ENCODE assay signal across 8 mouse cellular contexts in genomic region chr11:5444234-5444598, GRCm38 (mm10). TPM values are rescaled to one million over a fixed set of nuclear protein-coding genes. Genes with fewer than 3 reads are reported as not detected.
DNase-seq lines count a peak whose midpoint lies in the region; ATAC-seq and TF ChIP-seq lines count a peak whose summit lies in the region.

No protein-coding gene starts in this region.

- DNase-seq in testis, postnatal 14 days (ENCODE audit: low spot score) = no peak
- DNase-seq in embryo, embryonic 10.5 days (ENCODE audit: low spot score) = peak; percentile 41
- no peak for DNase-seq in heart, embryonic 10.5 days (ENCODE audit: low spot score)
- DNase-seq in kidney, postnatal 10 days = peak; percentile 63
- peak; percentile 49 for DNase-seq in right cerebral cortex, postnatal 10 days (ENCODE audit: low spot score in 2 of 2)
- DNase-seq in urinary bladder, postnatal 14 days (ENCODE audit: low spot score) = peak; percentile 34

- peak overlapping the region; percentile 89 for H3K4me2 ChIP-seq in lung, embryonic 15.5 days

- no peak for TF ChIP-seq POLR2A in testis, adult 2 months (IDR thresholded peaks at IDR 0.05; ENCODE audit: control insufficient read depth, low read depth, low read length)

- WGBS in heart, embryonic 10.5 days = 2% methylated on average over 55 of the region's 57 CpGs
- under 1% methylated on average over 25 of the region's 57 CpGs for WGBS in lung, embryonic 15.5 days

- peak overlapping the region; percentile 80; the same call in 1 of the 2 replicates for H3K27ac ChIP-seq in testis, adult 2 months (ENCODE audit: control insufficient read depth, insufficient read depth, low read depth, low read length)
- H3K27ac ChIP-seq in heart, embryonic 10.5 days = peak overlapping the region; percentile 96
- peak overlapping the region; percentile 87 for H3K27ac ChIP-seq in lung, embryonic 15.5 days

- no peaks in the 10 kb centered on the region for H3K9me3 ChIP-seq in heart, embryonic 10.5 days
- no peaks in the 10 kb centered on the region for H3K9me3 ChIP-seq in lung, embryonic 15.5 days

- H3K27me3 ChIP-seq in testis, adult 2 months (ENCODE audit: control insufficient read depth, insufficient read depth, low read length) = no peaks in the 10 kb centered on the region
- H3K27me3 ChIP-seq in heart, embryonic 10.5 days (ENCODE audit: insufficient read depth, poor library complexity, severe bottlenecking) = peaks cover 8% of the 10 kb centered on the region
- no peaks in the 10 kb centered on the region for H3K27me3 ChIP-seq in lung, embryonic 15.5 days

- TF ChIP-seq CTCF in testis, adult 2 months (IDR thresholded peaks at IDR 0.05; ENCODE audit: control insufficient read depth, insufficient read depth, insufficient replicate concordance, low read depth, low read length) = no peak

- peak; percentile 46 for ATAC-seq in lung, embryonic 15.5 days (ENCODE audit: borderline replicate concordance, extremely low read depth, low FRiP score, low TSS enrichment)

- peak overlapping the region; percentile 93 for H3K4me3 ChIP-seq in testis, adult 2 months (ENCODE audit: control insufficient read depth, low read depth, low read length)
- H3K4me3 ChIP-seq in heart, embryonic 10.5 days = peak overlapping the region; percentile 92
- H3K4me3 ChIP-seq in lung, embryonic 15.5 days = peak overlapping the region; percentile 93

- peak overlapping the region; percentile 86 for H3K9ac ChIP-seq in lung, embryonic 15.5 days

- peaks cover 14% of the 10 kb centered on the region for H3K4me1 ChIP-seq in testis, adult 2 months (ENCODE audit: control insufficient read depth, insufficient read depth, low read length)
- H3K4me1 ChIP-seq in heart, embryonic 10.5 days = peaks cover 22% of the 10 kb centered on the region
- peaks cover 44% of the 10 kb centered on the region for H3K4me1 ChIP-seq in lung, embryonic 15.5 days

- H3K36me3 ChIP-seq in testis, adult 2 months (ENCODE audit: control insufficient read depth, insufficient read depth, low read length) = no peaks in the 10 kb centered on the region
- no peaks in the 10 kb centered on the region for H3K36me3 ChIP-seq in heart, embryonic 10.5 days
- H3K36me3 ChIP-seq in lung, embryonic 15.5 days = no peaks in the 10 kb centered on the region

RNA-seq across cellular contexts. Expression of gene Znrf3, which starts 0.4 kb away (rescaled TPM):
- polyA plus RNA-seq in testis, adult 2 months (2012; rRNA removed) = 13.0 and 13.1 TPM in 2 replicates
- 7.7 and 9.2 TPM in 2 replicates for polyA plus RNA-seq in heart, embryonic 10.5 days (2016; fragmentation: Nextera tagmentation; extraction: Ambion mirVana)
- 14.7 and 15.8 TPM in 2 replicates for polyA plus RNA-seq in lung, embryonic 15.5 days (2015; fragmentation: Nextera tagmentation; extraction: Ambion mirVana)

Comparison
In these comparisons a context has a peak if more than half of its experiments do, and no peak if none do; other contexts are left out.
1. DNase-seq: peak in embryo, embryonic 10.5 days (single experiment), kidney, postnatal 10 days (single experiment), right cerebral cortex, postnatal 10 days (2 of 2) and urinary bladder, postnatal 14 days (single experiment); none in testis, postnatal 14 days (single experiment) and heart, embryonic 10.5 days (single experiment).
2. Peak in every context shown above with its lines, with median percentiles within 50 percentile points of each other: H3K27ac ChIP-seq and H3K4me3 ChIP-seq.